Mouse (Mus musculus): ENCODE measurements around the gene Fto.

DNA sequence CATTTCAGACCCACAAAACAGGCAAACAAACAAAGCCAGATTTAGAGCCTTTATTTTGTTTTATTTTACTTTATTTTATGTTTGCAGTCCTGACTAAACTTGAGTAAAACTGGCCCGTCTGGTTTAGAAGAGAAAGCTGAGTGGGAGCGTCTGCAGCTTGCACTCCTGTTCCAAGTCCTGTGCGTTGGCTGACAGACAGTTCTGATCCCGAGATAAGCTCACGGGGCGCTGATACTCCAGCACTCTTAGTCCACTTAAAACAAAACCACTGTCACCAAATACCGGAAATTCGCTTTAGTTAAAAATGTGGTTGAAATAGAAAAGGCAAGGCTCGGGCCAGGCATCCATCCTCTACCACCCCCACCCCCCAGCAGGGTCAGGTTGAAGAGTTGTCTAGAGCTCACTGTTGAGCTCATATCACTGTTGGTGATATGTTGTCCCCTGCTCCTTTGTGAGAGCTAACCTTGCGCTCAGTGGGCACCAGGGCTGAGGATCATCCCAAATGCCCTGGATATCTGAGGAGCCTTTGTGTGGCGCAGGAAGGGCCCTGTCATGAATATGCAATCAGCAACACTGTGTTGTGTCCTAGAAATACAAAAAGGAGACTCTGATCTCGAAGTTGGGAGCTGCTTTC is 252.7 kb downstream of the Fto start:
- TF ChIP-seq CTCF (IDR thresholded peaks at IDR 0.05; ENCODE audit: insufficient read depth, low read length) (no peak), POLR2A (IDR thresholded peaks at IDR 0.05; ENCODE audit: borderline replicate concordance, extremely low read depth, low read depth, low read length) (no peak)

All from lung, adult 2 months (tissue).